Mouse (Mus musculus): ENCODE measurements around the gene Tsen2.

The Tsen2 gene

GRCm38 (mm10) chr6:115541676-115542275 is 2.7 kb upstream of the Tsen2 start:
- no peak for DNase-seq (ENCODE audit: low spot score)

- no peak for DNase-seq (ENCODE audit: low spot score)
These were observed 2.1 kb upstream of the Tsen2 start for GRCm38 (mm10) chr6:115542341-115542740.

- no peak for DNase-seq (ENCODE audit: low spot score)
These were observed 1.8 kb downstream of the Tsen2 start for GRCm38 (mm10) chr6:115546276-115546675.

- DNase-seq (ENCODE audit: low spot score) = no peak
These were observed 11.0 kb downstream of the Tsen2 start for GRCm38 (mm10) chr6:115555485-115555884.

- DNase-seq (ENCODE audit: low spot score) = no peak
These were observed 13.7 kb downstream of the Tsen2 start for GRCm38 (mm10) chr6:115558176-115558575.

- no peak for DNase-seq (ENCODE audit: low spot score)
These were observed 15.5 kb downstream of the Tsen2 start for GRCm38 (mm10) chr6:115559651-115560632.

- no peak for DNase-seq (ENCODE audit: low spot score)
These were observed 21.1 kb downstream of the Tsen2 start for GRCm38 (mm10) chr6:115565479-115566045.

- no peak for DNase-seq (ENCODE audit: low spot score)
These were observed 29.7 kb downstream of the Tsen2 start for GRCm38 (mm10) chr6:115574171-115574570.

- no peak for DNase-seq (ENCODE audit: low spot score)
These were observed 32.9 kb downstream of the Tsen2 start for GRCm38 (mm10) chr6:115577407-115577806.

- no peak for DNase-seq (ENCODE audit: low spot score)
These were observed 33.5 kb downstream of the Tsen2 start for GRCm38 (mm10) chr6:115577941-115578340.

GRCm38 (mm10) chr6:115580810-115581209 is 36.3 kb downstream of the Tsen2 start:
- no peak for DNase-seq (ENCODE audit: low spot score)

GRCm38 (mm10) chr6:115582328-115583115 is 38.1 kb downstream of the Tsen2 start:
- DNase-seq (ENCODE audit: low spot score) = no peak

- no peak for DNase-seq (ENCODE audit: low spot score)
These were observed 39.1 kb downstream of the Tsen2 start for GRCm38 (mm10) chr6:115583430-115584125.

- DNase-seq (ENCODE audit: low spot score) = no peak
These were observed 39.7 kb downstream of the Tsen2 start for GRCm38 (mm10) chr6:115584176-115584575.

GRCm38 (mm10) chr6:115586321-115586720 is 41.9 kb downstream of the Tsen2 start:
- DNase-seq (ENCODE audit: low spot score) = no peak

GRCm38 (mm10) chr6:115591692-115592359 is 47.4 kb downstream of the Tsen2 start:
- no peak for DNase-seq (ENCODE audit: low spot score)

GRCm38 (mm10) chr6:115592458-115592857 is 48.0 kb downstream of the Tsen2 start, which contains the start of gene Mkrn2os:
Mkrn2os (minus strand) TSS chr6:115592576.
- DNase-seq (ENCODE audit: low spot score) = no peak

GRCm38 (mm10) chr6:115593252-115593651 is 48.8 kb downstream of the Tsen2 start:
- no peak for DNase-seq (ENCODE audit: low spot score)

GRCm38 (mm10) chr6:115594463-115594862 is 50.0 kb downstream of the Tsen2 start:
- no peak for DNase-seq (ENCODE audit: low spot score)

- DNase-seq (ENCODE audit: low spot score) = no peak
These were observed 51.2 kb downstream of the Tsen2 start for GRCm38 (mm10) chr6:115595667-115596066.

- no peak for DNase-seq (ENCODE audit: low spot score)
These were observed 56.9 kb downstream of the Tsen2 start for GRCm38 (mm10) chr6:115601322-115601714.
